Mouse (Mus musculus): Measurements from ENCODE around the gene Gm10273.
"Not testable (repeated sequence)": the region's sequence is repeated elsewhere in the genome, so short reads cannot be mapped to it uniquely, and the experiment has no call there.

Gene Gm10273

DNA sequence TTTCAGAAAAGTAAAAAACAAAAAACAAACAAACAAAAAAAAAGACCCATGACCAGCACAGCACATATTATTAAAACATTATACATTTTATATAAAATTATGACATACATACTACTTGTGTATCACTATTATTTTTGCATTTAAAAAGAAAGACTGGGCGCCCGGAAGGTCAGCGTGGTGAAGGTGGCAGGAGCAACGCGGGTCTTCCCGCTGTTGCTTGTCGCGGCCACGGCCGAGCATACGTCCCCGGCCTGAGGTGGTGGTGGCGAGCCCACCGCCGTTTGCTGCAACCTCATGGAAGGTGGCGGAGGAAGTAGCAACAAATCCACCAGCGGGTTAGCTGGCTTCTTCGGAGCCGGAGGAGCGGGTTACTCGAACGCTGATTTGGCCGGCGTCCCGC lies at the start of gene Gm10273:
Gene Gm10273 (plus strand): TSS at position 172 of the 400 bp plus-strand sequence.
- not testable (repeated sequence) for DNase-seq

DNA sequence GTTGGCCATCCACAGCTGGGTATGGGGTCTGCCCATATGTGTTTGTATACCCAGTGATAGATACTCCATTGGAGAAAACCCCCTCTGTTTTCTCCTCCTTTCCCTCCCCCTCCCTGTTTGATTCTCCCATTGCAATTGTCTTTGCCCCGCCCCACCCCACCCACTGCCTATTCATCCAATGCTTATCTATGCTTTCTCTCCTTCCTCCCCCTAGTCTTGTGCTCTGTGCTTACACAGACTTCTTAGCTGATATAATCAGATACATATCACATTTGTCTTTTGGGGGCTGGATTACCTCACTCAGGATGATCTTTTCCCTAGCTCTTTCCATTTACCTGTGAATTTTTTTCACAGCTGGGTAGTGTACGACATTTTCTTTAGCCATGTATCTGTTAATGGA lies 48.9 kb upstream of the Gm10273 start:
- no peak for DNase-seq

GRCm38 (mm10) chr10:59348200-59348599 lies 47.2 kb upstream of the Gm10273 start:
- no peak for DNase-seq

DNA sequence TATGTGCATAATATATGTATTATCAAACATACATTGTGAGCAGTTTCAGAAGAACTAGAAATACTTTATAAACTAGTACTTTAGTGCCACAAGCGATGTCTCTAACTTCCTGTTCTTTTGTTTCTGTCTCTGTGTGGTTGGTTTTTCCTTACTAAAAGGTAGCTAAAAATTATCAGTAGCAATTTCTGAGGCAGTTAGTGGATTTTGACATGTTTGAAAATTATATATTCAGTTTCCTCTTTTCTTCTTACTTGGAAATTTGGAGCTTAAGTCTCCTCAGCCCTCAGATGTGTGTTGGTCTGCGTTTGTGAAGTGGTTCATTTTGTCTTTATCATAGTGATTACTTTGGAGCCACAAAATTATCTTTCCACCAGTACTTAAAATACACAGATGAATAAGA lies 45.9 kb upstream of the Gm10273 start:
- no peak for DNase-seq

GRCm38 (mm10) chr10:59353065-59353464 lies 42.4 kb upstream of the Gm10273 start:
- DNase-seq: no peak

- DNase-seq: no peak
These were observed 41.3 kb upstream of the Gm10273 start for GRCm38 (mm10) chr10:59354120-59354519.

- no peak for DNase-seq
These were observed 40.4 kb upstream of the Gm10273 start for GRCm38 (mm10) chr10:59355020-59355419.

- DNase-seq: no peak
These were observed 36.7 kb upstream of the Gm10273 start for GRCm38 (mm10) chr10:59358744-59359143.

DNA sequence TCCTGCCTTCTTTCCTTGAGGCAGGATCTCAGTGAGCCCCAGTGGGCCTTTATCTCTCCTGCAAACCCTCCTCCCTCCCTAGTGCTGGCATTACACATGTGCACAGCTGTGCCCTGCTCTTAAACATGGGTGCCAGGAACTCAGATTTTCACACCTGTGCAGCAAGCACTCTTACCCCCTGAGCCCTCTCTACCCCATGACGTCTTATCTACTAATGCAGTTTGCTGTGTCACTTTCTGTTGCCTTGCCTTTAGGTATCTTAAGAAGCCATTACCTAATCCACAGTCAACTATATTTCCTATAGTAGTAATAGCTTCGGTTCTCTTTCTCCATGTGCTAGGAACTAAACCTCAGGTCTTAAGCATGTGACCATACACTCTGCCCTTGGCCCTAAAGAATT lies 32.2 kb upstream of the Gm10273 start:
- no peak for DNase-seq

GRCm38 (mm10) chr10:59364551-59364950 lies 30.9 kb upstream of the Gm10273 start:
- no peak for DNase-seq

- DNase-seq: no peak
These were observed 29.4 kb upstream of the Gm10273 start for GRCm38 (mm10) chr10:59365804-59366589.

DNA sequence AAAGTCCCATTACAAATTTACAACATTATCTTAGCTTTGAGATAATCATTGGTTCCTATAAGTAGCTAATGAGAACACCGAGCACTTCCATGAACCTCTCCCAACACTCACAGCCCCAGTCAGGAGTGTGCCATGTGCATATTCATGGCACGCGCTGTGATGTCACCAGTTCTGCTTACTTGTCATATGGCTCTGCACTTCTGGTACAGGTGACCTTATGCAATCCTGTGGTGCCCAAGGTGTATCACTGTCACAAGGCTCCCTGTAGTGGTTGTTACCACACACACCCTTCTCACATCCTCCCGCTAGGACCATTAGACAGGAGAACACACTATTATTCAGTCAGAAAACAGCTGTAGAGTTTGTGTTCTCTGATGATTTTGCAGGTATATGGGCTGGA lies 28.7 kb upstream of the Gm10273 start:
- no peak for DNase-seq

GRCm38 (mm10) chr10:59367206-59367605 lies 28.2 kb upstream of the Gm10273 start:
- DNase-seq: no peak

DNA sequence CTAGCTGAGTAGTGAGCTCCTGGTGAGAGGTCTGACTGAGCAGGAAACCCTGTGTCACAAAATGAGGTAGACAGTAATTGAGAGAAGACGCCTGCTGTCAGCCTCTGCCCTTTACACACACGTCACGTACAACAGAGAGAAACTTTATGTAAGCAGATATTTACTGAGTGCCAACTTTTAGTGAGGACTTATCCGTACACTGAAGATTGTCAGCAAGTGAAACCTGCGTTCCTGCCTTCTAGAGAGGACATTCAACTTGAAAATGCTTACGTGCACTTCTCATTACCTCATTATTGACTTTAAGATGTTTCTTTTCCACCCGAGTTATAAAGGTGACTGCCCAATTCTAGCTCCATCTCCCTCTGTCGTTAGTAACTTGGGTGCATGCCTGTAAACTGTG lies 26.7 kb upstream of the Gm10273 start:
- DNase-seq: no peak

DNA sequence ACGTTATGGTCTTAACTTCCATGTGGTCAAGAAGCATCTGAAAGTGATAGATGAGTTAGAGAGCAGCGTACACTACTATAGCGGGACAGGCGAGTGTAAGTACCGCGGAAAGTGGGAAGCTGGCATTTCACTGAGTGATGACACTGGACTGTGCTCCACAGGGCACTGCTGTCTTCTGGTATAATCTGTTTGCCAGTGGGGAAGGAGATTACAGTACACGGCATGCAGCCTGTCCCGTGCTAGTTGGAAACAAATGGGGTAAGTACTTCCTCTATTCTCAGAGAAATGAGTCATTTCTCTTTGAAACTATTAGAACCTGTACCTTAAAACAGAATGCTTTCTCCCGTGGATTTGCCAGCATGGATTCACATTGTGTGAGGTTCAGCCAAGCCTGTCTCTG lies 26.0 kb upstream of the Gm10273 start:
- no peak for DNase-seq

DNA sequence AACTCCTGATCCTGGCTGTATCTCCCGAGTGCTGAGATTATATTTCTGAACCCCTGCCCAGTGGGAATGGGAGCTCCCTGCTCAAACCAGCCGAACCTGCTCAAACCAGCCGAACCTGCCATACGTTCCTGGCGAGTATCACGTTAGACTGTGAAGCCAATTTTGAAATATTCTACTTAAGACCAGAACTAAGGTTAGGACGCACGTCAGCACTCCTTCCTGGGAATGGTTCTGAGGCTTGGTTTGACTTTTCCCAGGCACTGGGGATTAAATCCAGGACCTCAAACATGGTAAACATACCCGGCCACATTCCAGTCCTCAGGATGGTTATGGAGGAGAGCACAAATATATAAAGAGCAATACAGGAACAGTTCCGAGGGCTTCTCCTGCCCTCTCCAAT lies 17.5 kb upstream of the Gm10273 start:
- DNase-seq: no peak

- no peak for DNase-seq
These were observed 16.7 kb upstream of the Gm10273 start for GRCm38 (mm10) chr10:59378728-59379127.

- DNase-seq: no peak
These were observed 15.5 kb upstream of the Gm10273 start for GRCm38 (mm10) chr10:59379927-59380326.

DNA sequence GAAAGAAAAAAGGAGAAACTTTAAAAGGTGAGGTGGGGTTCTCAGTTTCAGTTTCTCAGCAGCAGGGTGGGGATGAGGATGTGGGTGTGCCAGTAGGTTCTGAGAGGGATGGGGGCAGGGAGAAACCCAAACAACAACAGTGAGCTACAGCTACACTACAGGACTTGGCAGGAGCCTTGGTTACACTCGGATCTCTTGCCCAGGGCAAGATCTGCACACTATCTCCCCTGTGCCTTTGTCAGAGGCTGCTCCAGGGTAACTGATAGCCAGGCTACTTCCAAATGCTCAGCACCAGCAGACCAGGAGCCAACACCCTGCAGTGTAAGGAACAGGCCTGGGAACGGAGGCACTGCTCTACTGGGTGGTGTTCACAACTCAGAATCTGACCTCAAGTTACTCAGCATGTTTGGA lies 15.0 kb upstream of the Gm10273 start:
- no peak for DNase-seq

- not testable (repeated sequence) for DNase-seq
These were observed 13.9 kb upstream of the Gm10273 start for GRCm38 (mm10) chr10:59381563-59381962.

- peak; percentile 19 for DNase-seq
These were observed 8.5 kb upstream of the Gm10273 start for GRCm38 (mm10) chr10:59386951-59387350.

- DNase-seq: no peak
These were observed 5.8 kb upstream of the Gm10273 start for GRCm38 (mm10) chr10:59389652-59390051.

- DNase-seq: no peak
These were observed 3.5 kb upstream of the Gm10273 start for GRCm38 (mm10) chr10:59391907-59392306.

- no peak for DNase-seq
These were observed 7.7 kb downstream of the Gm10273 start, which contains the start of gene Pla2g12b for GRCm38 (mm10) chr10:59402899-59403792. Pla2g12b (plus strand) TSS chr10:59403660.

Measured in right cerebral cortex, postnatal 14 days (tissue).